Mouse (Mus musculus) frontal cortex, postnatal 14 days (tissue): ENCODE measurements at regions not wholly inside any gene's neighbourhood (a gene's known extent, or its start where the extent isn't known, plus 50 kb on each side); places are given as distances from the start of the nearest gene placed in this dataset.

Experiments
- DNase-seq, 2 experiments: peaks; one replicate each; pipeline ENCODE4 v3.0.0; 2022; ENCODE audit warnings: low spot score in 2 of 2

DNA sequence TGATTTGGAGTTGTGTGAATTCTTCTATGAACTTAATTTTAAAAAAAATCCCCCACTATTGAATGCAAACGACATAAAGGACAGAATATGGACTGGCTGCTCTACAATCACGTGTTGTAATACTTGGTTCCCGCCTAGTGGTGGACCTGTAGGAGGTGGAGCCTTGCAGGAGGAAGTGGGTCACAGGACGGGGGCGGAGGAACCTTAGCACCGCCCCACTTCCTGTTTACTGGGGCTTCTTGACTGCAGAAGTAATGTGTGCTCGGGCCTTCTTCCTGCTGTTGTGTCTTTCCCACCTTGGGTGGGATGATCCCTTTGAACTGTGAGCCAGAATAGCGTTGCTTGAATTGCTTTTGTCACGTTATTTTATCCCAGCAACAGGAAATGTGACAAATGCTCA lies 52.2 kb upstream of the Tmem108 start:
- DNase-seq = no peak

DNA sequence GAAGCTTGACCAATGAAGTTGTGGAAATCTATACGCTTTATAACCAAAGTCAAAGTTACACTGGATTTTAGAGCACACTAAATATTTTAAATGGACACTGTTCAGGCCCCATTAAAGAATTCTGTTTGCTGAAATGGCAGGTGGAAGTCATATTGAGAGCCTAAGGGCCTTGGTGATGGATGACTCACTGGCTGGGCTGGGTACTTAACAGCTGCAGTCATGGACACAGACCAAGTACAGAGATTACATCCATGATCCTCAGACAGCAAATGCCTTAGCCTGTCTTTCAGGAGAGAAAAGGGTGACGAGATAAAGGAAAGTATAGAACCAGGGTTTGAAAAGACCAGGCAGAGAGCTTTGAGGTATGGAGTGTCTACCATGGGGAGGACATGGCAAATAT lies 57.4 kb upstream of the Tmem108 start:
- no peak for DNase-seq

DNA sequence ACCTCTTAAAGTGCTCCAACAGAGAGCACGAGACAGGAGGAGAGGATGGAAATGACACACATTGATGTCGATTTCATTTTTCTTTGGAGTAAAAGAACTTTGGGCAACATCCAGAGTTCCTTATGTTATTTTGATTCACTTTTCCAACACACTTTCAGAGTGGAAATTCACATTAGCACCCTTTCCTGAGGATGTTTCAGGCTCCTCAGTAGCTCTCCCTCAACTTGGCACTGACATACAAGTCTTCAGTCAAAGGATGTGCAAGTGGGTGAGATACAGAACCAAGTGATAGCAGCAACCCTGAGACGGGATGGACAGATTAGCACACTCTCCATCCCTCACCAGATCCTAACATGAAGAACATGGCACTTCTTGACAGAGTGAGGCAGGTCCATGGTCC lies 60.0 kb upstream of the Tmem108 start:
- no peak for DNase-seq

DNA sequence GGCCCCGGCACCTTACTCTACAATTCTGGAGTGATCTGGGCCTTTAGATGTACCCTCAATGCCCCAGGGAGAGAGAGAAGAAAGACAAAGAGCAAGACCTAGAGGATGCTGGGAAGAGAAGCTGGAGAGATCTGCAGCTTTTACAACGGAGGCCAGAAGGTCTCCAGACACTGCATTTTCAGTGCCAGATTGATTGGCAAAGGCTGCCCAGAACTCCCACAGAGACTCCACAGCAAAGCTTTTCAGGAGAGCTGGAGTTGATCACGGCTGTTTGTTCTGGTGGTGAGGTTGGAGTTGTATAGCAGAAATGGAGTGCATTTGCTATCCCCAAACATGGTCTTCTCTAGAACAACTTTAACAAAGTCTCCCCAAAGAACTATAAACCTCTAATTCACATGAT lies 61.9 kb upstream of the Tmem108 start:
- DNase-seq = no peak

DNA sequence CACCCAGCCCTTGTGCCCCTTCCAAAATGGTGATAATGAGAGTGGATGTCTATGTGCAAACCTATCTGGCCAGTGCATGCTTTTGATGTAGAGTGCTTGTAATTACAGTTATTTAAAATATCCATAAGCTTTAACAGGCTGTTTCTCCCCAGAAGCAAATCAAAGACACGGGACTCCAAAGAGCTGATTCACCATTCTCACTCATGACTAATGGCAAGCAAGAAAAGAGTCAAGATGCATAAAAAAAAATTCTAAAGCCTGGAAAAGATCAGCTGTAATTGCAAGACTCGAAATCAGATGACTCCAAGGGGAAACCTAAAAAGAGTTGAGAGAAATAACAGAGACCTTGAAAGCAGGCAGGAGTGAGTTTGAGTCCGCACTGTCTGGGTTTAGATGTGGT lies 79.6 kb upstream of the Tmem108 start:
- no peak for DNase-seq

DNA sequence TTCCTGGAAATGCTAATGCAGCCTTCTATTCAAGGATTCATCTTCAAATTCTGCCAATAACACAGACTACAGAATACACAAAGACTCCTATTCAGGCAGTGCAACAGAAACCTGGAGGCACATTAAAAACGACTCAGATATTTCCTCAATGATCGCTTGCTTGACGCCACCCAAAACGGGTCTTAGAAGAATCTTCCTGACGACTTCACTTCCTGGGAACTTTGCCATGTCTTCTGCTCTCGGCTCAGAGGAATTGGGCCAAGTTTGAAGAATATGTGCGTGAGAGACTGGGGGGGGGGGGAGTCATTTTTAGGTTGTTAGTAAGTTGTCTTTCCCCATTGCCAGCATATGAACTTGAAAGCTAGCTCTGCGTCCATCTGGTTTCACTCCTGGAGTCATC lies 82.2 kb upstream of the Tmem108 start:
- DNase-seq = no peak

DNA sequence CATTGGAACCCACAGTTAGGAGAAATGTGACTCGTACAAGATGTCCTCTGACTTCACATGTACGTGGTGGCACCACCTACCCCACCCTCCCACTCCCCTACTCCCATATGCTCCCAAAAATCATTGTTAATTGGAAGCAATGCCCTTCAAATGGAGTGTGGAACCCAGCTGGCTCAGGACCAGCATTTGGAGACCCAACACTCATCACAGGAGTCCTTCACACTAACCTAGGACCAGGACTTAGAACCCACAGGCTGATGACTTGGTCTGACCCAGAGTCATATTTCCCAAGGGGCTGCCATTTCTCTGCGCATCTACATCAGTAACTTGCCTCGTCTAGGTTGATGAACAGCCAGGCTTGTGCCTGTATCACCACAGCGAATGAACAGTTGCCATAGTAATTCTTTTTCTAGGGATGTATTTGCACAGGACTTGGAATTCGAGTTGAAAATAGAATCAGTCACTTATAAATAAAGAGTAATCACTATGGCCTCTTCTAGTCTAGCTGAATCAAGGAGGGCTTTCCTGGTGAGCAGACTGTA lies 84.3 kb upstream of the Tmem108 start:
- no peak for DNase-seq

DNA sequence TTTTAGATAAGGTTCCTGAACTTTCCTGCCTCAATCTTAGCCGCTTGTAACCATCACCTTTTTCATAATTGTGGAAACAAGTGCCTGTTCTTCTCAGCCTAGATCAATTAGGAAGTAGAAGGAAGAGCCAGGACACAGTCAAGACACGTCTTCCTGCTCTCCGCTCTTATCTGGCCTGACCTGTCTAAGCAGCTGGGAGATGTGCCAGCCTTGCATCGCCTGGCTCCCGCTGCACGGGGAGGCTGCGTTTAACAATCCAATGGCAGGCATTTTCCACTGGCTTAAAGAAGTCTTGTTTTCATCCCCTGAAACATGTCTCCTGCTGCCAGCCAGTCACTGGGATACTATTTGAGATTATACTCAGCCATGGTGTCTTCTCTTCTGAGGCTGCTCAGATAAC lies 86.3 kb upstream of the Tmem108 start:
- DNase-seq = no peak

DNA sequence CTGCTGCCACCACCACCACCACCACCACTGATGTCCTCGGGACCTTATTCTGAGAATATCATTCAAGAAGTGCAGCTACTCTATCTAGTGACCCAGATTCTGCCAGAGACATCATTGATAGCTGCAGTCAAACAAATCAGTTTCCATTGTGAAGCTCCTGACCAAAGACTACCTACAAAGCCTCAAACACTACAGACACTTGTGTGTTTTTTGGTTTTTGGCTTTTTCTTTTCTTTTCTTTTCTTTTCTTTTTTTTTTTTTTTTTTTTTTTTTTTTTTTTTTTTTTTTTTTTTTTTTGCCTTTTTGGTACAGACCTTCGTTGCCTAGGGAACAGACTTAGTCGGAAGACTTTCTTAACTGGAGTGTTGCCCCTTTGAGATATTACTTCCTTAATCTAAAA lies 87.4 kb upstream of the Tmem108 start:
- DNase-seq = no peak

DNA sequence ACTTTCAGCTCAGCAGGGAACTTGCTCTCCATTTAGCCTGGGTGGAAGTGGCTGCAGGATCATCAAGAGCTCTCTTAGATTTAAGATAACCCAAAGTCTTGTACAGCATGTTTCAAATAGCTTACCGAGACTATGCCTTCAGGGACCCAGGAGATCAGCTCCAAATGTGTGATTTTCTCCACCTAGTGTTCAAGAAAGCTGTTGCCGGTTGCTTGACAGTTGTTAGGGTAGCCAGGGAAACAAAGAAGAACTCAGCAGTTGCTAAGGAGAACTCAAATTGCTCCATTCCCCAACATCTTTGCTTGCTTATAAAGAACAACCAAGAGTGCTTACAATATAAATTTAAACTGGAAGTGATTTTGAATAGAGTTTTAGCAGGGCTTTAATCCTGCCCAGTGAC lies 91.1 kb upstream of the Tmem108 start:
- DNase-seq = no peak

DNA sequence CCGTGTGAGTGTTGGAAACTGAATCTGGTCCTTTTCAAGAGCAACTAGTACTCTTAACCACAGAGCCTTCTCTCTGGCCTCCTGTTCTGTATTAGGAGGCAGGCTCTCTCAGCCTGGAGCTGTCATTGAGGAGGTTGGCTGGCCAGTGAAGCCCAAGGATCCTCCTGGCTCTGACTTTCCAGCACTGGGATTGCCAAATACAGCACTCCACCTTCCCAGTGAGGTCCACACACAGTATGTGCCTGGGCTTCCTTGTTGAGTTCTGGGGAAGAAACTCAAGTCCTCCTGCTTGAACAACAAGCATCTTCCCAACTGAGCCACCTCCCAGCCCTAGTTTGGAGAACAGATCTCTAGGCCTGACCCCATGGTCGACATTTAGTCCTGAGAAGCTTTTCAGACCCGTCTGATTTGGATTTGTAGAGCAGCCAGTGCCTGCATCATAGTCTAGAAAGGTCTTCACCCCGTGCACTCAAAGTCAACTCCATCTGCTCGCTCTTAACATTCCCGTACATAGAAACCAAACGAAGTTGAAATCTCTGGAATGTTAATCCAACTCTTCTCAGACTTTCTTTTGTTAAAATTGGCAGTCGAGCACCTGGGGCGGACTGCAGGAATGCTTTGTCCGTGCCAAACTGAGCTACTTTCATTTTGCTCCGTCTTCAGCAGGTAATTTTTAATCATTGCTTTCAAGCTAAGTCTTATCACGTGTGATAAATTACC lies 99.2 kb upstream of the Tmem108 start:
- no peak for DNase-seq

DNA sequence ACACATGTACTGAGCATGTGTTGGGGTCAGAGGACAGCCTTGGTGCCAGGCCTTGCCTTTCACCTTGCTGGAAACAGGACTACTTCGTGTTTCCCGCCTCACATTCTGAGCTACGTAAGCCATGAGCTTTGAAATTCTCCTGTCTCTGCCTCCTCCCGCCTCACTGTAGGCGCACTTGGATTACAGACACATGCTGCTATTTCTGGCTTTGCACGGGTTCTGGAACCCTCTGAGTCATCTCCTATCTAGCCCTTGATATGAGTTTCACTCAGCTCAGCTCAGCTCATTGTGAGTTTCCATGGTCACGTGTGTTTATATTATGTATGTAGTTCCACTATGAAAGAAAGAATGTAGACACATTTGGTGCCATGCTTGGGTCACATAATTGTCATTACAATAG lies 100.9 kb upstream of the Tmem108 start:
- DNase-seq = no peak

DNA sequence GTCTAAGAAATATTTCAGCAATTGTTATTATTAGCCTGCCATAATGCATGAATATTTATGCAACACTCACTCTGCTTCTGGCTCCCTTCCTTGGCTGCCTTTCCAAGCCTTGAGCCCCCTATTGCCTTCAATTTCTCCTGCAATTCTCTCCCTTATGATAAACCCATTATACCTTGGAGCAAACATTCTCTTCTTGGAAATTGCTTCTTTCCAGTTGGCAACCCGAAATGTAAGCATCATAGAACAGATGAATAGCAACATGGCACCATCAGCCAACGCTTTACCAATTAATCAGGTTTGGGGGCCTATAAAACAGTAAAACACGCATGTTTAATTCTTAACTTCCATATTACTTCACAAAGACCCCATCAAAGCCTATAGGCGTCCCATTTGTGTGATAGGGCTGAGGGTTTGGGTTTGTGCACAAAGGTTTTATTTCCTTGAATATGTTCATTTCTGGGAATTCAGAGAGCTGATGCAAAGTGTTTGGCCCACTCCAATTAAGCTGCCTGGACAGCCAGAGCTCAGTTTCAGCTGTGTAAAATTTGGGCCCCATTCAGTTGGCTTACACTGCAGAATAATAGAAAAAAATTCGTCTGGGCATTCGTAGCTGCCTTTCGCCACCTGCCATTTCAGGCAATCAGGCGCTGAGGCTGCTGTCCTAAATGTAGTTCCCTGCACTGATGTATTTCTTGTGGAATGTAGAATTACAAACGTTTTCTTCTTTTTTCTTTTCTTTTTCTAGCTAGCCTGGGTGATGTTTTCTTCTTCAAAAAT lies 106.0 kb upstream of the Tmem108 start:
- no peak for DNase-seq

DNA sequence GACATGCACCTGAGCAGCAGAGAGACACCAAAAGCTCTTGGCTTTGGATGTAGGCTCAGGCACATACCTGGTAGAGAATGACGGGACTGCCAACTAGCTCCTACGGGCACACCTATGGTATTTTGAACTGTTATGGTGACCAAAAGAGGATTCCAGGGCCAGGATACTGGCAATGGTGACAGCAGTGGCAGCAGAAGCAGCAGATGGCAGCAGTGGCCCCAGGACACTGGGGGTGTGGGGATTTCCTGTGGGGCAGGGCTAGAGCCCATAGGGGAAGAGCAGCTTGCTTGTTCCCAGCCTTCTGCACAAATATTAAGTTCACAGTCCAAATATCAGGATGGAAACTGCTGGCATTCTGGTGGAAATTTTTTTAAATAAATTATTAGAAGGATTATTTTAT lies 107.6 kb upstream of the Tmem108 start:
- no peak for DNase-seq

DNA sequence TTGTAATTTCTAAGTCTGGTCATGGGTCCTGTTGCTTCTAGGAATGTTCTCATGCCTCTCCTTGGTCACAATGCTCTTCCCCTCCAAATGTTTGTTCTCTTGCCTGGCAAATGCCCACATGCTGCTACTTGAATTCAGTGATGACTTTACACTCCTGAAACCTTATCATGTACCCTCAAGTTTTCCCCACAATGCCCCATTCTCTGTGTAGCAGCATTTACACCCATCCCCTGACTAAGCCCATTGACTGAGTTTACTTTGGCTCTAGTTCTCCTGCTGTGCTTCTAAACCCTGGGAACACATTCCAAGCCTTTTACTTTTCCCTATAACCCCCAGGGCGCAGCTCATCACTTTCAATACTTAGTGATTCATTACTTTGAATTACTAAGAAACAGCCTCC lies 110.5 kb upstream of the Tmem108 start:
- no peak for DNase-seq

DNA sequence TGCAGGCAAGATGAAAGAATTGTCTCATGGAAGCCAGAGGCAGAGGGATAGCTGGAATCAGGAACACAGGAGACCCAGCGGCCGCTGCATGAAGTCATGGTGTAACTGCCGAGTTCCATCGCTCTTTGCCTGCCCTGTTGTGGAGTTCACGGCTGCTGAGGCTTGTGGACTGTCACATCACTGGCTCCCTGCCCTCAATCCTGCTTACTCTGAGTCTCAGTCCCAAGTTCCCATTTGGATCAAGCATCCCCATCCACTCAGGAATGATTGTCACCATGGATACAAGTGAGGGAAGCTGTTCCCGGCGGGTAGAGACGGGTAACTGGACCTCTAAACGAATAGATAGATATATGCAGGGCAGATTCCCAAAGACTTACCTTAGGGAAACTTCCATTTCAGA lies 112.2 kb upstream of the Tmem108 start:
- no peak for DNase-seq

DNA sequence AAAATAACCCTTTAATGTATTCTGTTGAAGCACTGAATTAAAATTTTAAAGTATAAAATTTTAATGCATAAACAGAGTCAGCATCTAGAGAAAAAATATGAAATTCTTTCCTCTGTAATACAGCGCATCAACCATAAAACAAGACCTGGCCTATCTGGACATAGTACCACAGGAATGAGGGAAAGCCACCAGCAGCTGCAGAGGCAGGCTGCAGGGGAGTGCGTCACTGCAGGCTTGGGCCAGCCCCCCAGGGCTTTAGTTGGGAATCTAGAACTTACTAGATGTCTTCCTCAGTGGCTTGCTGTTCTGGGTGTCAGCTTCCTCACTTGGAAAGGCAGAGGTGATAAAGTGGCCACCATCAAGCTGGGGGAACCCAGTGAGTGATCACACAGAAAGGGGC lies 116.2 kb upstream of the Tmem108 start:
- no peak for DNase-seq

DNA sequence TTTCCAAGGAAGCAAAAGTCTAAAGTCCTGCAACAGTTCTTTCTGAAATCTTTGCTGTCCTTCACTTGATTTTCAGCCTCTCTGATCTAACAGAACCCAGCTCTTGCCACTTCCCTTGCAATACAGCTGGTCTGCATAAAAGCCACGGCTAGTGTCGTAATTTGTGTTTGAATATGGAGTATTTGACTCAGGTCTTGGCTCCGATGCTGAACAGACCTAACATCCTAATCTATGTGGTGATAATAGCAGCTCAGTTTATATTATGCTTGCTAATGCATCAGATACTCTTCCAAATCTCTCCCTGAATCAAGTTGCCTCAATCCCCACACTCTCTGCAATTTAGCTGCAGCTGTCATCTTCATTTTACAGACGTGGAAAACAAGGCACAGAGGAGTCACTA lies 109.5 kb upstream of the Nphp3 start:
- no peak for DNase-seq

DNA sequence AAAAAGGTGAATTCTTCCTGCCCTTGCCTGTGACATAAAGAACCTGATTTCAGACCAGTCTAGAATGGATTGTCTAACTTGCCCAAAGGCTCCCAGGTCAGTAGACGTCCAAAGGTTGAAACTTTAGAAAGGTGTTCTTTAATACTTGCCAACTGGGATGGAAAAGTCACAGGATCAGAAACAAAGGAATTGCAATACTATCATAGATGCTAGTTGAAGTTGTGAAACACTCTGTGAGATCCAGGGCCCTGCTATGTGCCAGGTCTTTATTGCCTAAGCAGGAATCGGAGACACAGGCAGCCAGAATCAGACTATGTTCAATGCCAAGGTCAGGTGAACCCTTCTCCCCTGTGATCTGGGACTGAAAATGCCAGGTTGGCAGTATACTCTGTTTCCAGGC lies 108.0 kb upstream of the Nphp3 start:
- DNase-seq = no peak

DNA sequence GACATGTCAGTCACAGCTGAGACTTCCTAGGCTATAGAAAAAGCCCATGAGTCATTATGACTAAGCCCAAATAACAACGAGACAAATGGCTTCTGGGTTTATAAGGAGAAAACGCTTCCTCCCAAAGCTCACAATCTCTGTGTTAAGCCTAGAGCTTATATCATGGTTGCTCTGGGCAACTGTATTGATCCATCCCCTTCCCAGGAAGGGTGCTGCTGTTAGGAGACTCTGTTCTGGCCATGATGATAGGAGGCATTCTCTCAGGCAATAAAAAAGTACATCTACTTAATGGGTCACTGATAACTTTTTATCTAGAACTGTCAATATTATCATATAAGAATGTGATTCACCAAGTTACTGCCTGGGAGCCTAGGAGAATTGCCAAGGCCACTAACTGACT lies 103.0 kb upstream of the Nphp3 start:
- no peak for DNase-seq

DNA sequence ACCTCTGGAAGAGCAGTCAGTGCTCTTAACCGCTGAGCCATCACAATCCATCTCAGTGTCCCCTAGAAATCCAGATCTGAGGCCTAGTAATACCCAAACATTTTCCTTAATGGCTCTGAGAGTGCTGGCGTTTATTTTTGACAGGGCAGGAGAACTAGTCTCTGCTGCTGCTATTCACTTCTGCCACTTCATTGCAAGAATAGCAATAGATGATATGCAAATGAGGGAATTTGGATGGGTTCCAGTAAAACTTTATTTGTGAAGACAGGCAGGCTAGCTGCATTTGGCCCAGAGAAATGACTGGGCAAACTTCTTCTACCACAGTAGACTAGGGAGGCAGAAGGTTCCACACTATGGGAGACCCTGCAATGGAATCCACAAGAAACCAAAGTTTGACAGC lies 91.0 kb upstream of the Nphp3 start:
- no peak for DNase-seq

DNA sequence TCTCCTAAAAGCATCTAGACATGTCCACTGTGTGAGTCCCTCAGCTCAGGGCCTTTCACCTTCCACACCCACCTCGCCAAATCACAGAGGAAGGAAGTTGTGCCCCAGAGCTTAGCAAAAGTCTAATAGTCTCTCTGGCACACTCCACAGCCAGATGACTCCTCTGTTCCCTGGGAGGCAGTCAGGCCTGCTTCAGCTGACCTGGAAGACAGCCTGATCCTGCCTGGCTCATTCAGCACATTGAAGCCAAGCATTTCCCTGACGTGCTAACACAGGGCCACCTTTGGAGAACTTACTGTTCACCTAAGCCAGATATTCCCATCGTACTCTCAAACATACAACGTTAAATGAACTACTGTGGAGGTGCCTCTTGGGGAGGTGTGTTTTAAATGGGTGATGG lies 87.2 kb upstream of the Nphp3 start:
- DNase-seq = no peak

DNA sequence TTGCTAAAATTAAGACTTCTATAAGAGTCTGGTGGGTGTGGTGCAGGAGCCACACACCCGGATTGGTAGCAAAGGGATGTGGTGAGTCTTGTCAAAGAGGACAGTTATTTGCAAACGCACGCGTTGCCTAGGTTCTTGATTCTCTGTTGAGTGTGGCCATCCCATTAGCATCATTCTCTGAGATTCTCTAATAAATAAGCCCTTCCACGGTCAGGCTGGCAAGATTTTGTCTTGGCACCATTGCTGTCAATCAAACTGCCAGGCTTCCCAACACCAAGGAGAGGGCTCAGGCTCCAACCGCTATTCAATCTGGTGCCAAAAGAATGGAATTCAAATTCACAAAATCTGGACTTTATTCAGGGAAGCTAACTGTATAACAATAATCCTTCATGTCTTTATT lies 84.6 kb upstream of the Nphp3 start:
- DNase-seq = no peak
